10 mouse cellular contexts compared by ENCODE assay signal in genomic region chr13:56259021-56259925, GRCm38 (mm10). TPM values are rescaled to one million over a fixed set of nuclear protein-coding genes. Genes with fewer than 3 reads are reported as not detected.
DNase-seq lines count a peak whose midpoint lies in the region; ATAC-seq and TF ChIP-seq lines count a peak whose summit lies in the region.
"Had no signal": no experiment of that assay in that cellular context is flagged by ENCODE, and none has a peak within 500 bp of the region (broad histone marks: within the 10 kb centered on the region; RNA-seq: fewer than 3 reads in every experiment).

No protein-coding gene starts in this region.

- H3K27ac ChIP-seq in heart, postnatal 0 days (ENCODE audit: low read depth): no peak overlapping the region
- no peak overlapping the region for H3K27ac ChIP-seq in forebrain, postnatal 0 days (ENCODE audit: low read depth, low read length)
- no peak overlapping the region for H3K27ac ChIP-seq in midbrain, embryonic 15.5 days
- H3K27ac ChIP-seq: liver, embryonic 13.5 days had no signal

- no peak for TF ChIP-seq EP300 in heart, postnatal 0 days (IDR thresholded peaks at IDR 0.05; ENCODE audit: low read depth)

- H3K4me2 ChIP-seq in heart, postnatal 0 days (ENCODE audit: low read depth, low read length): peak overlapping the region; percentile 45
- H3K4me2 ChIP-seq in forebrain, postnatal 0 days (ENCODE audit: low read depth): peak overlapping the region; percentile 48
- H3K4me2 ChIP-seq in midbrain, embryonic 15.5 days: peak overlapping the region; percentile 59
- H3K4me2 ChIP-seq: liver, embryonic 13.5 days had no signal

- H3K9ac ChIP-seq in heart, postnatal 0 days (replicated peaks; ENCODE audit: low read depth, low read length): no peak overlapping the region
- no peak overlapping the region for H3K9ac ChIP-seq in forebrain, postnatal 0 days
- no peak overlapping the region for H3K9ac ChIP-seq in midbrain, embryonic 15.5 days
- H3K9ac ChIP-seq: liver, embryonic 13.5 days had no signal

- DNase-seq in heart, postnatal 0 days (ENCODE audit: low spot score): no peak
- DNase-seq in heart, adult 9 months (ENCODE audit: low spot score in 2 of 2): no peak
- peak; percentile 60 for DNase-seq in R1 (ENCODE audit: low read depth, low spot score)
- DNase-seq in forebrain, postnatal 0 days: peak; percentile 43
- DNase-seq in layer of hippocampus, postnatal 36 days: no peak
- DNase-seq in frontal cortex, adult 2 months (ENCODE audit: extremely low spot score in 1 of 2, low spot score in 1 of 2): no peak
- no peak for DNase-seq in cerebellum, postnatal 36 days
- DNase-seq: liver, embryonic 13.5 days had no signal

- peak overlapping the region; percentile 33 for H3K4me3 ChIP-seq in heart, postnatal 0 days (ENCODE audit: low read depth, low read length)
- peak overlapping the region; percentile 25 for H3K4me3 ChIP-seq in forebrain, postnatal 0 days (ENCODE audit: low read depth, low read length)
- peak overlapping the region; percentile 27 for H3K4me3 ChIP-seq in midbrain, embryonic 15.5 days
- H3K4me3 ChIP-seq: liver, embryonic 13.5 days had no signal

- H3K9me3 ChIP-seq in heart, postnatal 0 days (replicated peaks; ENCODE audit: control insufficient read depth, low read length): no peaks in the 10 kb centered on the region
- no peaks in the 10 kb centered on the region for H3K9me3 ChIP-seq in forebrain, postnatal 0 days (ENCODE audit: low read length)
- H3K9me3 ChIP-seq in midbrain, embryonic 15.5 days: no peaks in the 10 kb centered on the region
- H3K9me3 ChIP-seq: liver, embryonic 13.5 days had no signal

- WGBS in heart, postnatal 0 days: 3% methylated on average over 43 of the region's 55 CpGs
- under 1% methylated on average over 55 of the region's 55 CpGs for WGBS in forebrain, postnatal 0 days
- under 1% methylated on average over 49 of the region's 55 CpGs for WGBS in midbrain, embryonic 15.5 days

- no peak for ATAC-seq in heart, postnatal 0 days (ENCODE audit: insufficient read depth, low read depth)
- peak; percentile 65; the same call in 1 of the 2 replicates for ATAC-seq in forebrain, postnatal 0 days
- no peak; the same call in 1 of the 2 replicates for ATAC-seq in midbrain, embryonic 15.5 days (replicated peaks)

- H3K4me1 ChIP-seq in heart, postnatal 0 days (ENCODE audit: control insufficient read depth, insufficient read depth): 0 out of 2 replicates have a peak, but pooled peaks cover 2% of the 10 kb centered on the region
- H3K4me1 ChIP-seq in forebrain, postnatal 0 days (ENCODE audit: insufficient read depth): 0 out of 2 replicates have a peak, but pooled peaks cover 5% of the 10 kb centered on the region
- peaks cover 32% of the 10 kb centered on the region for H3K4me1 ChIP-seq in midbrain, embryonic 15.5 days
- H3K4me1 ChIP-seq: liver, embryonic 13.5 days had no signal

- H3K27me3 ChIP-seq in heart, postnatal 0 days (ENCODE audit: control insufficient read depth, insufficient read depth, low read length): peaks cover 95% of the 10 kb centered on the region
- H3K27me3 ChIP-seq in forebrain, postnatal 0 days (ENCODE audit: insufficient read depth, low read length): peaks cover 60% of the 10 kb centered on the region
- H3K27me3 ChIP-seq in midbrain, embryonic 15.5 days (replicated peaks): peaks cover 81% of the 10 kb centered on the region

- no peak for TF ChIP-seq CTCF in heart, postnatal 0 days (IDR thresholded peaks at IDR 0.05; ENCODE audit: low read depth)
- peak; percentile 47 for TF ChIP-seq CTCF in forebrain, postnatal 0 days (IDR thresholded peaks at IDR 0.05; ENCODE audit: low read depth)

- H3K36me3 ChIP-seq in heart, postnatal 0 days (replicated peaks; ENCODE audit: control insufficient read depth, insufficient read depth, low read length): no peaks in the 10 kb centered on the region
- no peaks in the 10 kb centered on the region for H3K36me3 ChIP-seq in forebrain, postnatal 0 days (ENCODE audit: insufficient read depth)
- no peaks in the 10 kb centered on the region for H3K36me3 ChIP-seq in midbrain, embryonic 15.5 days (replicated peaks)
- H3K36me3 ChIP-seq: liver, embryonic 13.5 days had no signal

RNA-seq across cellular contexts. Expression of gene Neurog1, which starts 7.3 kb away (rescaled TPM):
- total RNA-seq in heart, postnatal 0 days (2014; rRNA removed; ENCODE audit: low replicate concordance): not detected in 2 replicates
- not detected in 2 replicates for polyA plus RNA-seq in heart, postnatal 0 days (2015; fragmentation: Nextera tagmentation; extraction: Ambion mirVana)
- 0.08 TPM in 1 of 2 replicates, not detected in the other for total RNA-seq in forebrain, postnatal 0 days (2014; rRNA removed)
- polyA plus RNA-seq in forebrain, postnatal 0 days (2015; fragmentation: Nextera tagmentation; extraction: Ambion mirVana): not detected in 2 replicates
- polyA plus RNA-seq in midbrain, embryonic 15.5 days (2015; fragmentation: Nextera tagmentation; extraction: Ambion mirVana): 3.9 and 6.1 TPM in 2 replicates
- total RNA-seq in layer of hippocampus, postnatal 36 days (2021): under 1 TPM; 0.23 to 0.27 TPM
- 0.13 and 0.24 TPM in 2 replicates for polyA plus RNA-seq in frontal cortex, adult 2 months (2012; rRNA removed)
- total RNA-seq: common myeloid progenitor, adult 5-6 weeks had no signal
- polyA plus RNA-seq: liver, embryonic 13.5 days had no signal

RNA-seq across cellular contexts. Expression of gene Cxcl14, which starts 37.1 kb away (rescaled TPM):
- not detected in 2 replicates for total RNA-seq in heart, postnatal 0 days (2014; rRNA removed; ENCODE audit: low replicate concordance)
- 0.08 and 0.16 TPM in 2 replicates for polyA plus RNA-seq in heart, postnatal 0 days (2015; fragmentation: Nextera tagmentation; extraction: Ambion mirVana)
- total RNA-seq in forebrain, postnatal 0 days (2014; rRNA removed): 21.3 and 44.2 TPM in 2 replicates
- 37.2 and 37.6 TPM in 2 replicates for polyA plus RNA-seq in forebrain, postnatal 0 days (2015; fragmentation: Nextera tagmentation; extraction: Ambion mirVana)
- polyA plus RNA-seq in midbrain, embryonic 15.5 days (2015; fragmentation: Nextera tagmentation; extraction: Ambion mirVana): 16.4 and 22.7 TPM in 2 replicates
- total RNA-seq in layer of hippocampus, postnatal 36 days (2021): 100 to 1,000 TPM; 121 to 127 TPM
- 125 and 137 TPM in 2 replicates for polyA plus RNA-seq in frontal cortex, adult 2 months (2012; rRNA removed)
- total RNA-seq: common myeloid progenitor, adult 5-6 weeks had no signal

Comparison
In these comparisons a context has a peak if more than half of its experiments do, and no peak if none do; other contexts are left out.
1. DNase-seq: peak in R1 (single experiment) and forebrain, postnatal 0 days (single experiment); none in heart, postnatal 0 days (single experiment), heart, adult 9 months (0 of 2), layer of hippocampus, postnatal 36 days (0 of 2), frontal cortex, adult 2 months (0 of 2) and cerebellum, postnatal 36 days (0 of 2).
2. RNA of gene Cxcl14, which starts 37.1 kb away (polyA plus RNA-seq): 125 to 137 TPM in frontal cortex, adult 2 months, 37.2 to 37.6 TPM in forebrain, postnatal 0 days and 16.4 to 22.7 TPM in midbrain, embryonic 15.5 days; 0.08 to 0.16 TPM in heart, postnatal 0 days; every median in the first group is over 10 times any median in the second.
3. Peak in every context shown above with its lines, with median percentiles within 50 percentile points of each other: H3K4me2 ChIP-seq and H3K4me3 ChIP-seq.